Mouse (Mus musculus) MEL (cell line): Measurements from ENCODE around the gene Nelfcd. TPM values are rescaled to one million over a fixed set of nuclear protein-coding genes. Genes with fewer than 3 reads are reported as not detected.

ENCODE experiments used
- DNase-seq: peaks from one replicate; pipeline ENCODE4 v3.0.0; 2011; ENCODE audit warnings: low read depth, low spot score
- H3K27ac ChIP-seq: 2 replicates; pipeline ENCODE4 v1.5.1; 2012; ENCODE audit warnings: low read depth, mild to moderate bottlenecking, control low read depth, low read length, moderate library complexity; ENCODE audit not compliant: control insufficient read depth
- H3K27me3 ChIP-seq, 2 experiments: fragments of 150-350 bp in 1 of 2; sonication (generic) in 1 of 2; 2 replicates each; pipeline ENCODE4 v1.6.1; 2012; ENCODE audit warnings: low read length in 2 of 2, mild to moderate bottlenecking in 2 of 2, improper control_type of control experiment in 1 of 2, moderate library complexity in 1 of 2; ENCODE audit not compliant: insufficient read depth in 2 of 2, control insufficient read depth in 1 of 2
- H3K36me3 ChIP-seq, 2 experiments: 2 replicates each; pipeline ENCODE4 v1.6.1; 2012 to 2014; ENCODE audit warnings: low read length in 2 of 2, improper control_type of control experiment in 1 of 2, inconsistent platforms in 1 of 2, mild to moderate bottlenecking in 1 of 2; ENCODE audit not compliant: insufficient read depth in 2 of 2, control insufficient read depth in 1 of 2
- H3K4me1 ChIP-seq, 2 experiments: fragments of 150-350 bp in 1 of 2; sonication (generic) in 1 of 2; 2 replicates each; pipeline ENCODE4 v1.6.1; 2012; ENCODE audit warnings: low read length in 2 of 2, improper control_type of control experiment in 1 of 2, mild to moderate bottlenecking in 1 of 2; ENCODE audit not compliant: insufficient read depth in 2 of 2, control insufficient read depth in 1 of 2
- H3K4me3 ChIP-seq, 2 experiments: fragments of 150-350 bp in 1 of 2; sonication (generic) in 1 of 2; 2 replicates each; pipeline ENCODE4 v1.5.1; 2012; ENCODE audit warnings: low read depth in 2 of 2, low read length in 2 of 2, mild to moderate bottlenecking in 2 of 2, moderate library complexity in 2 of 2, control low read depth in 1 of 2, improper control_type of control experiment in 1 of 2; ENCODE audit not compliant: control insufficient read depth in 1 of 2, insufficient read depth in 1 of 2
- H3K79me2 ChIP-seq: 2 replicates; pipeline ENCODE4 v1.6.1; 2012; ENCODE audit warnings: mild to moderate bottlenecking, low read length, moderate library complexity; ENCODE audit not compliant: control insufficient read depth, poor library complexity, insufficient read depth
- H3K9ac ChIP-seq: 2 replicates; pipeline ENCODE4 v1.6.1; 2012; ENCODE audit warnings: low read depth, mild to moderate bottlenecking, control low read depth, low read length, moderate library complexity; ENCODE audit not compliant: control insufficient read depth, poor library complexity, severe bottlenecking
- H3K9me3 ChIP-seq: fragments of 150-350 bp; sonication (generic); replicated peaks from 2 replicates; pipeline ENCODE4 v1.6.1; 2012; ENCODE audit warnings: mild to moderate bottlenecking, low read length, improper control_type of control experiment, moderate library complexity; ENCODE audit not compliant: insufficient read depth
- BHLHE40 ChIP-seq: IDR thresholded peaks from 2 replicates; pipeline ENCODE4 v1.6.1; 2012; ENCODE audit warnings: low read depth, mild to moderate bottlenecking, inconsistent platforms, low read length, improper control_type of control experiment, borderline replicate concordance
- CHD1 ChIP-seq: IDR thresholded peaks from 2 replicates; pipeline ENCODE4 v1.6.1; 2012; ENCODE audit warnings: low read depth, mild to moderate bottlenecking, inconsistent platforms, low read length, improper control_type of control experiment
- CTCF ChIP-seq, 3 experiments: IDR thresholded peaks in 2 of 3; conservative IDR thresholded peaks in 1 of 3; 2 replicates each; pipeline ENCODE4 v1.5.1; 2011 to 2012; ENCODE audit warnings: low read length in 3 of 3, low read depth in 2 of 3, mild to moderate bottlenecking in 2 of 3, improper control_type of control experiment in 1 of 3, inconsistent platforms in 1 of 3, mixed read lengths in 1 of 3, moderate library complexity in 1 of 3; ENCODE audit not compliant: control insufficient read depth in 1 of 3, insufficient read depth in 1 of 3, poor library complexity in 1 of 3, severe bottlenecking in 1 of 3
- EP300 ChIP-seq, 2 experiments: IDR thresholded peaks; 2 replicates each; pipeline ENCODE4 v1.6.1; 2011; ENCODE audit warnings: improper control_type of control experiment in 2 of 2, low read length in 2 of 2, low read depth in 1 of 2, mild to moderate bottlenecking in 1 of 2
- ETS1 ChIP-seq: IDR thresholded peaks from 2 replicates; pipeline ENCODE4 v1.6.1; 2012; ENCODE audit warnings: low read depth, mild to moderate bottlenecking, inconsistent platforms, low read length, improper control_type of control experiment, moderate library complexity
- GABPA ChIP-seq: IDR thresholded peaks from 2 replicates; pipeline ENCODE4 v1.6.1; 2012; ENCODE audit warnings: low read depth, mild to moderate bottlenecking, inconsistent platforms, low read length, improper control_type of control experiment, moderate library complexity
- JUND ChIP-seq: IDR thresholded peaks from 2 replicates; pipeline ENCODE4 v1.6.1; 2011; ENCODE audit warnings: low read depth, mild to moderate bottlenecking, improper control_type of control experiment, low read length
- KAT2A ChIP-seq: conservative IDR thresholded peaks from 2 replicates; pipeline ENCODE4 v1.6.1; 2012; ENCODE audit warnings: low read depth, low read length, improper control_type of control experiment, inconsistent platforms
- MAFK ChIP-seq: IDR thresholded peaks from 2 replicates; pipeline ENCODE4 v1.6.1; 2011; ENCODE audit warnings: low read depth, mild to moderate bottlenecking, low read length, improper control_type of control experiment, borderline replicate concordance
- MEF2A ChIP-seq: IDR thresholded peaks from 2 replicates; pipeline ENCODE4 v1.6.1; 2014; ENCODE audit warnings: low read depth, mild to moderate bottlenecking, inconsistent platforms, low read length, improper control_type of control experiment; ENCODE audit not compliant: poor library complexity, insufficient replicate concordance, severe bottlenecking; ENCODE audit errors: extremely low read depth
- MXI1 ChIP-seq: IDR thresholded peaks from 2 replicates; pipeline ENCODE4 v1.6.1; 2011; ENCODE audit warnings: mild to moderate bottlenecking, low read depth, low read length, improper control_type of control experiment
- MYB ChIP-seq: IDR thresholded peaks from 2 replicates; pipeline ENCODE4 v1.6.1; 2011; ENCODE audit warnings: mild to moderate bottlenecking, low read depth, low read length, improper control_type of control experiment
- NELFE ChIP-seq: IDR thresholded peaks from 2 replicates; pipeline ENCODE4 v1.6.1; 2011; ENCODE audit warnings: low read depth, low read length, improper control_type of control experiment
- NRF1 ChIP-seq: IDR thresholded peaks from 2 replicates; pipeline ENCODE4 v1.6.1; 2014; ENCODE audit warnings: low read depth, mild to moderate bottlenecking, inconsistent platforms, low read length, improper control_type of control experiment, moderate library complexity; ENCODE audit not compliant: poor library complexity, insufficient read depth, severe bottlenecking
- POLR2AphosphoS2 ChIP-seq: IDR thresholded peaks from 2 replicates; pipeline ENCODE4 v1.6.1; 2011; ENCODE audit warnings: low read length, improper control_type of control experiment
- POLR2AphosphoS5 ChIP-seq: IDR thresholded peaks from 2 replicates; pipeline ENCODE4 v1.6.1; 2012; ENCODE audit warnings: low read depth, borderline replicate concordance, mild to moderate bottlenecking, inconsistent platforms, low read length, moderate library complexity, mixed read lengths
- SIN3A ChIP-seq: IDR thresholded peaks from 2 replicates; pipeline ENCODE4 v1.6.1; 2012; ENCODE audit warnings: low read length, improper control_type of control experiment, inconsistent platforms
- SMC3 ChIP-seq: IDR thresholded peaks from 2 replicates; pipeline ENCODE4 v1.6.1; 2011; ENCODE audit warnings: low read depth, low read length, improper control_type of control experiment
- TAL1 ChIP-seq: IDR thresholded peaks from 2 replicates; pipeline ENCODE4 v1.6.1; 2012; ENCODE audit warnings: mild to moderate bottlenecking, inconsistent platforms, low read length, moderate library complexity, mixed read lengths
- TCF12 ChIP-seq: IDR thresholded peaks from 2 replicates; pipeline ENCODE4 v1.6.1; 2014; ENCODE audit warnings: low read depth, mild to moderate bottlenecking, inconsistent platforms, low read length, improper control_type of control experiment, moderate library complexity
- UBTF ChIP-seq: IDR thresholded peaks from 2 replicates; pipeline ENCODE4 v1.6.1; 2012; ENCODE audit warnings: low read depth, mild to moderate bottlenecking, inconsistent platforms, low read length, improper control_type of control experiment, moderate library complexity, borderline replicate concordance; ENCODE audit not compliant: insufficient read depth
- USF1 ChIP-seq: IDR thresholded peaks from 2 replicates; pipeline ENCODE4 v1.6.1; 2014; ENCODE audit warnings: low read depth, mild to moderate bottlenecking, inconsistent platforms, low read length, improper control_type of control experiment, moderate library complexity
- USF2 ChIP-seq, 2 experiments: IDR thresholded peaks; 2 replicates each; pipeline ENCODE4 v1.6.1; 2011 to 2012; ENCODE audit warnings: improper control_type of control experiment in 2 of 2, low read length in 2 of 2, borderline replicate concordance in 1 of 2, inconsistent platforms in 1 of 2, low read depth in 1 of 2, mild to moderate bottlenecking in 1 of 2; ENCODE audit not compliant: insufficient read depth in 1 of 2
- ZC3H11A ChIP-seq: IDR thresholded peaks from 2 replicates; pipeline ENCODE4 v1.6.1; 2012; ENCODE audit warnings: low read depth, mild to moderate bottlenecking, inconsistent platforms, low read length, improper control_type of control experiment
- ZMIZ1 ChIP-seq: IDR thresholded peaks from 2 replicates; pipeline ENCODE4 v1.6.1; 2012; ENCODE audit warnings: low read depth, mild to moderate bottlenecking, inconsistent platforms, low read length, improper control_type of control experiment, moderate library complexity
- polyA plus RNA-seq, 2 experiments: library from polyadenylated mRNA; stranded (reverse) in 1 of 2; unstranded in 1 of 2; fragments of >175 nt in 1 of 2; fragments of >200 nt in 1 of 2; gene quantifications; 2 replicates each; pipeline versions ENCODE4 v1.2.1 to v1.2.4; 2012; ENCODE audit warnings: low replicate concordance in 2 of 2, low read depth in 1 of 2; ENCODE audit not compliant: insufficient read length in 2 of 2, insufficient read depth in 1 of 2, missing spikeins in 1 of 2
- total RNA-seq: library from RNA; depleted of rRNA; stranded (reverse); fragments of 300-350 nt; gene quantifications from 2 replicates; pipeline ENCODE4 v1.2.3, GENCODE M21; 2012

Nelfcd gene
- total and polyA plus RNA-seq, 3 experiments = 46.8 to 89.0 (median 74.8) TPM

DNA sequence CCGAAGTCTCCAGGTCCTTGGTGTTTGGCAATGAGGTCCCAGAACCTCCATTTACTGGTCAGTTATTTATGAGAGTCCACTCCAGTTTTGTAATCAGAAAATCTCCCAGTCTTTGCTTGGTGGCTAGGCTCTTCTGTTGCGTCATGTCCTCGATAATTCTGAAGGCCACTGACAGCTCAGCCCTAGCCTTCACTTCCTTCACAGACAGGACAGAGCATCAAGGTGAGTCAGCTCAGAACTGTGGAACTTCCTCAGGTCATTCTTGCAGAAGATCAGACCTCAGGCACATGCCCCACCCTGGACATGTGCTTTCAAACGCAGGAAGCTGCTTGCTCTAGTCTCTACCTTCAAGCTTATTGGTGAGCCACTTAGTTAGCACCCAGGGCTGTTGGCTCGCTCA is 22.2 kb upstream of the Nelfcd start:
- H3K9me3 ChIP-seq = no peaks in the 10 kb centered on the region
- DNase-seq = no peak
- H3K79me2 ChIP-seq = no peaks in the 10 kb centered on the region
- no peak for TF ChIP-seq TAL1
- TF ChIP-seq SMC3 = no peak
- no peak for TF ChIP-seq POLR2AphosphoS5
- no peak for TF ChIP-seq ZMIZ1
- TF ChIP-seq CTCF (IDR thresholded peaks at IDR 0.05 in 2 of 3, conservative IDR thresholded peaks at IDR 0.05 in 1 of 3; ENCODE audit: control insufficient read depth in 1 of 3, insufficient read depth in 1 of 3, low read depth in 2 of 3, low read length in 3 of 3, poor library complexity in 1 of 3, severe bottlenecking in 1 of 3) = no peak
- no peak for TF ChIP-seq NELFE
- TF ChIP-seq TCF12 = no peak
- no peak for TF ChIP-seq MEF2A
- TF ChIP-seq USF1 = no peak
- no peak for TF ChIP-seq NRF1
- TF ChIP-seq MXI1 = no peak
- no peak for TF ChIP-seq EP300 (IDR thresholded peaks at IDR 0.05; ENCODE audit: low read depth in 1 of 2, low read length in 2 of 2)
- TF ChIP-seq CHD1 = no peak
- no peak for TF ChIP-seq POLR2AphosphoS2
- TF ChIP-seq USF2 (IDR thresholded peaks at IDR 0.05; ENCODE audit: borderline replicate concordance in 1 of 2, insufficient read depth in 1 of 2, low read depth in 1 of 2, low read length in 2 of 2) = no peak
- TF ChIP-seq GABPA = no peak
- no peak for TF ChIP-seq ETS1
- no peak for TF ChIP-seq BHLHE40
- TF ChIP-seq JUND = no peak
- no peak overlapping the region for H3K4me3 ChIP-seq
- H3K36me3 ChIP-seq = no peaks in the 10 kb centered on the region
- no peaks in the 10 kb centered on the region for H3K4me1 ChIP-seq
- no peak overlapping the region for H3K9ac ChIP-seq
- no peak overlapping the region for H3K27ac ChIP-seq
- peaks cover 1% of the 10 kb centered on the region in 2 experiments; a peak in 2 of 4 replicates for H3K27me3 ChIP-seq

DNA sequence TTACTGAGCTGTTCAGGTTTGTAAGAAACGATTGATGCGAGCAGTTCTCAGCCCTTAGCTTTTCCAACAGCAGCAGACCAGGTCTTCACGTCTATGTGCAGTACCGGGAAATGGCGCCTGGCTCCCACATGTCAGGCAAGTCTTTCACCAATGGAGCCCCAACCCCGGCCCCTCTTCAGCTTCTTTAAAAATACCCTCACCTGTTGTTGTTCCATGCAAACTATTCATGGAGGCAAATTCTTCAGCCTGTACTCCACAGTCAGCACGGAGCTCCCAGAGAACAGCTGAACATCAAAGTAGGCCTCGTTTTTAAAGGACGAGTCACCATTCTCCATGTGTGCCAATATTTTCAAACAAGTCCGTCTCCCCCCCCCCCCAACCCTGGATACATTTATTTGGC is 19.0 kb upstream of the Nelfcd start:
- TF ChIP-seq SIN3A (no peak), USF1 (no peak), ZC3H11A (no peak), TCF12 (no peak), MAFK (no peak), KAT2A (no peak), MYB (no peak), UBTF (no peak)
- Histone ChIP-seq H3K36me3 (no peaks in the 10 kb centered on the region), H3K4me1 (no peaks in the 10 kb centered on the region), H3K4me3 (no peak overlapping the region), H3K9me3 (no peaks in the 10 kb centered on the region), H3K27me3 (peaks cover 0 to 2% of the 10 kb centered on the region in 2 experiments; a peak in 1 of 4 replicates), H3K27ac (no peak overlapping the region), H3K9ac (no peak overlapping the region), H3K79me2 (no peaks in the 10 kb centered on the region)
- DNase-seq = no peak
